14 mouse cellular contexts compared by ENCODE assay signal in the genomic region with DNA sequence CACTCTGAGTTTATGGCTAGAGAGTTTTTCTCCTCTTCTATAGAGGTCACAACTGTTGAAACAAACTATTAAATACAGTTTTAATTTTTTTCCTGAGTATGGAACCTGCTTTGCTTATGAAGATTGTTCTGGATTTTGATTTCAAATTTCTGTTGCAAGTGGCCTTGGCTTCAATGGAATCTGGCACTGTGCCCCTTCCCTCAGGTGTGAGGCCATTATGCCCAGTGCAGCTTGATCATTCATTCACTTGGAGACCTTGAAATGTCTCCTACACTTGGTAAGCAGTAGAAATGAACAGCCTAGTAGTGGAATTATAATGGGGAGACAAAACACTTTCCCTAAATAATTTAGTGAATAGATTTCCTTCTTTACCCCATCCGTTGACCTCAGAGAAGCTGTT.
DNase-seq lines count a peak whose midpoint lies in the region; ATAC-seq lines count a peak whose summit lies in the region.
"Had no signal": no experiment of that assay in that cellular context is flagged by ENCODE, and none has a peak within 500 bp of the region (broad histone marks: within the 10 kb centered on the region; RNA-seq: fewer than 3 reads in every experiment).

No protein-coding gene starts in this region.

- H3K27ac ChIP-seq in hindbrain, embryonic 15.5 days (replicated peaks), result no peak overlapping the region; the same call in 1 of the 2 replicates
- H3K27ac ChIP-seq in hindbrain, embryonic 10.5 days, result no peak overlapping the region
- H3K27ac ChIP-seq: embryonic facial prominence, embryonic 10.5 days; forebrain, embryonic 13.5 days; intestine, embryonic 15.5 days had no signal

- H3K4me2 ChIP-seq in hindbrain, embryonic 15.5 days, result no peak overlapping the region
- H3K4me2 ChIP-seq: forebrain, embryonic 13.5 days; heart, embryonic 12.5 days; intestine, embryonic 15.5 days had no signal

- 0 out of 2 replicates have a peak, but pooled peaks have one; percentile 16 for ATAC-seq in hindbrain, embryonic 15.5 days (ENCODE audit: low FRiP score, low read depth)
- ATAC-seq: forebrain, embryonic 13.5 days; forebrain, postnatal 0 days; intestine, embryonic 15.5 days had no signal

- H3K9me3 ChIP-seq in hindbrain, embryonic 15.5 days, result no peaks in the 10 kb centered on the region
- H3K9me3 ChIP-seq in hindbrain, embryonic 10.5 days, result no peaks in the 10 kb centered on the region
- H3K9me3 ChIP-seq: embryonic facial prominence, embryonic 10.5 days; forebrain, embryonic 13.5 days; heart, embryonic 12.5 days; intestine, embryonic 15.5 days had no signal

- H3K9ac ChIP-seq in hindbrain, embryonic 15.5 days, result no peak overlapping the region
- H3K9ac ChIP-seq: forebrain, embryonic 13.5 days; forebrain, postnatal 0 days; heart, embryonic 12.5 days; intestine, embryonic 15.5 days had no signal

- DNase-seq in cerebellum, postnatal 14 days, result peak; percentile 65 to 70
- no peak for DNase-seq in cerebellum, adult 8-10 months
- DNase-seq in hindbrain, embryonic 10.5 days (ENCODE audit: low spot score), result no peak
- DNase-seq in adrenal gland, adult 8-10 months, result peak; percentile 8
- peak; percentile 9 for DNase-seq in adrenal gland, postnatal 25 days
- DNase-seq in yolk sac, embryonic 10.5 days (ENCODE audit: low spot score), result no peak
- DNase-seq: cerebellum, adult 9-10 months; forebrain, postnatal 0 days; kidney, adult 18-20 months had no signal

- H3K4me1 ChIP-seq in hindbrain, embryonic 15.5 days (replicated peaks), result peaks cover 8% of the 10 kb centered on the region; the same call in 1 of the 2 replicates
- no peaks in the 10 kb centered on the region for H3K4me1 ChIP-seq in hindbrain, embryonic 10.5 days (replicated peaks)
- H3K4me1 ChIP-seq: embryonic facial prominence, embryonic 10.5 days; forebrain, embryonic 13.5 days; heart, embryonic 12.5 days; intestine, embryonic 15.5 days had no signal

- H3K4me3 ChIP-seq in hindbrain, embryonic 15.5 days, result no peak overlapping the region
- no peak overlapping the region for H3K4me3 ChIP-seq in hindbrain, embryonic 10.5 days
- H3K4me3 ChIP-seq: embryonic facial prominence, embryonic 10.5 days; forebrain, embryonic 13.5 days; heart, embryonic 12.5 days; intestine, embryonic 15.5 days had no signal

- H3K27me3 ChIP-seq in hindbrain, embryonic 15.5 days, result no peaks in the 10 kb centered on the region
- H3K27me3 ChIP-seq in hindbrain, embryonic 10.5 days (ENCODE audit: insufficient read depth, poor library complexity, severe bottlenecking), result no peaks in the 10 kb centered on the region
- H3K27me3 ChIP-seq: forebrain, embryonic 13.5 days; heart, embryonic 12.5 days; intestine, embryonic 15.5 days had no signal

- H3K36me3 ChIP-seq in hindbrain, embryonic 15.5 days, result no peaks in the 10 kb centered on the region
- no peaks in the 10 kb centered on the region for H3K36me3 ChIP-seq in hindbrain, embryonic 10.5 days
- H3K36me3 ChIP-seq: embryonic facial prominence, embryonic 10.5 days; heart, embryonic 12.5 days; intestine, embryonic 15.5 days had no signal

- 75% methylated on average over 1 of the region's 1 CpGs for WGBS in hindbrain, embryonic 15.5 days
- 89% methylated on average over 1 of the region's 1 CpGs for WGBS in hindbrain, embryonic 10.5 days

Comparison
In these comparisons a context has a peak if more than half of its experiments do, and no peak if none do; other contexts are left out.
1. DNase-seq: peak in cerebellum, postnatal 14 days (2 of 2), adrenal gland, adult 8-10 months (single experiment) and adrenal gland, postnatal 25 days (single experiment); none in cerebellum, adult 8-10 months (single experiment), hindbrain, embryonic 10.5 days (single experiment) and yolk sac, embryonic 10.5 days (single experiment).